ENCODE assay signal across 11 mouse cellular contexts in the genomic region with DNA sequence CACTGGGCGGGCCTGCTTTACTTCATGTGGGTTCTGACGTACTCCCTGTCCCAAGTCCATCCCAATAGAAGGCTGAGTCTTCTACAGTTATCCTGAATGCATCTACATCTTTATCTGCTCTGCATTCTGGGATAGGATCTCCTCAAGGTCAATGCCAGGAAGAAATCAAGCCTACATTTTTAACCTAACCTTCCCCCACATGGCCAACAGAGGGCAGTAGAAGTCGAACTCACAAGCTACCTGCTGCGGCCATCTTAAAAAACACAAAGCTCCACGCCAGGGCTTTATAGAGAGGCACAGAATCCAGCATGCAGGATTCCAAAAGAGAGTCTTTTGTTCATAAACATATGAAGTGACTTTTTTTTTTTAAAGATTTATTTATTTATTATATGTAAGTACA. TPM values are rescaled to one million over a fixed set of nuclear protein-coding genes. Genes with fewer than 3 reads are reported as not detected.
DNase-seq lines count a peak whose midpoint lies in the region; ATAC-seq lines count a peak whose summit lies in the region.
"Had no signal": no experiment of that assay in that cellular context is flagged by ENCODE, and none has a peak within 500 bp of the region (broad histone marks: within the 10 kb centered on the region; RNA-seq: fewer than 3 reads in every experiment).

No protein-coding gene starts in this region.

- 68% methylated on average over 5 of the region's 5 CpGs for WGBS in hindbrain, embryonic 11.5 days
- WGBS in hindbrain, embryonic 13.5 days = 79% methylated on average over 5 of the region's 5 CpGs
- 71% methylated on average over 5 of the region's 5 CpGs for WGBS in midbrain, embryonic 11.5 days

- H3K4me2 ChIP-seq in hindbrain, embryonic 11.5 days (replicated peaks; ENCODE audit: low read depth, low read length) = no peak overlapping the region
- H3K4me2 ChIP-seq in hindbrain, embryonic 13.5 days = no peak overlapping the region
- no peak overlapping the region for H3K4me2 ChIP-seq in midbrain, embryonic 11.5 days
- H3K4me2 ChIP-seq: heart, embryonic 15.5 days; liver, embryonic 15.5 days had no signal

- H3K27ac ChIP-seq in hindbrain, embryonic 11.5 days (ENCODE audit: low read depth, low read length) = no peak overlapping the region
- H3K27ac ChIP-seq in hindbrain, embryonic 13.5 days = no peak overlapping the region
- no peak overlapping the region for H3K27ac ChIP-seq in midbrain, embryonic 11.5 days (ENCODE audit: low read depth, low read length)
- H3K27ac ChIP-seq: heart, embryonic 15.5 days had no signal

- H3K4me3 ChIP-seq in hindbrain, embryonic 11.5 days (ENCODE audit: low read depth, low read length) = no peak overlapping the region
- H3K4me3 ChIP-seq in hindbrain, embryonic 13.5 days = no peak overlapping the region
- no peak overlapping the region for H3K4me3 ChIP-seq in midbrain, embryonic 11.5 days (ENCODE audit: low read depth, low read length)
- H3K4me3 ChIP-seq: heart, embryonic 15.5 days; liver, embryonic 15.5 days had no signal

- H3K4me1 ChIP-seq in hindbrain, embryonic 11.5 days (replicated peaks; ENCODE audit: control insufficient read depth, insufficient read depth, low read length) = no peaks in the 10 kb centered on the region
- H3K4me1 ChIP-seq in hindbrain, embryonic 13.5 days (replicated peaks) = no peaks in the 10 kb centered on the region
- no peaks in the 10 kb centered on the region for H3K4me1 ChIP-seq in midbrain, embryonic 11.5 days (ENCODE audit: control insufficient read depth, insufficient read depth, low read length)
- H3K4me1 ChIP-seq: heart, embryonic 15.5 days had no signal

- ATAC-seq in hindbrain, embryonic 11.5 days (ENCODE audit: low FRiP score) = no peak
- ATAC-seq in hindbrain, embryonic 13.5 days (ENCODE audit: low FRiP score) = no peak
- peak; percentile 30 for ATAC-seq in megakaryocyte progenitor cell, adult 5-6 weeks (replicated peaks; ENCODE audit: poor library complexity)
- ATAC-seq in midbrain, embryonic 11.5 days (ENCODE audit: low FRiP score) = no peak

- no peaks in the 10 kb centered on the region for H3K9me3 ChIP-seq in hindbrain, embryonic 11.5 days (ENCODE audit: control insufficient read depth, low read length)
- no peaks in the 10 kb centered on the region for H3K9me3 ChIP-seq in hindbrain, embryonic 13.5 days
- H3K9me3 ChIP-seq in midbrain, embryonic 11.5 days (ENCODE audit: control insufficient read depth, low read length) = no peaks in the 10 kb centered on the region
- H3K9me3 ChIP-seq: heart, embryonic 15.5 days; liver, embryonic 15.5 days had no signal

- peak; percentile 23 for DNase-seq in hindbrain, embryonic 11.5 days (ENCODE audit: low spot score)
- DNase-seq in CD8-positive naive resting alpha-beta T cell, adult 2 months (ENCODE audit: low read depth in 2 of 2, low spot score in 2 of 2) = peak; percentile 34 to 58
- DNase-seq in brain, adult 2 months (ENCODE audit: low read depth, low spot score) = peak; percentile 21
- no peak for DNase-seq in layer of hippocampus, adult 11-12 months (ENCODE audit: low spot score)
- no peak for DNase-seq in midbrain, embryonic 11.5 days (ENCODE audit: low spot score, missing footprints)
- DNase-seq in right cerebral cortex, postnatal 10 days (ENCODE audit: low spot score in 2 of 2) = no peak
- DNase-seq: right cerebral cortex, postnatal 25 days had no signal

- no peaks in the 10 kb centered on the region for H3K27me3 ChIP-seq in hindbrain, embryonic 11.5 days (ENCODE audit: control insufficient read depth, insufficient read depth, low read length)
- H3K27me3 ChIP-seq in hindbrain, embryonic 13.5 days = no peaks in the 10 kb centered on the region
- H3K27me3 ChIP-seq in midbrain, embryonic 11.5 days (ENCODE audit: control insufficient read depth, insufficient read depth, low read length) = no peaks in the 10 kb centered on the region
- H3K27me3 ChIP-seq: heart, embryonic 15.5 days; liver, embryonic 15.5 days had no signal

- no peaks in the 10 kb centered on the region for H3K36me3 ChIP-seq in hindbrain, embryonic 11.5 days (ENCODE audit: control insufficient read depth, insufficient read depth, low read length)
- no peaks in the 10 kb centered on the region for H3K36me3 ChIP-seq in hindbrain, embryonic 13.5 days
- H3K36me3 ChIP-seq in midbrain, embryonic 11.5 days (ENCODE audit: control insufficient read depth, insufficient read depth, low read length) = no peaks in the 10 kb centered on the region
- H3K36me3 ChIP-seq: heart, embryonic 15.5 days; liver, embryonic 15.5 days had no signal

- H3K9ac ChIP-seq in hindbrain, embryonic 11.5 days (ENCODE audit: low read depth, low read length) = no peak overlapping the region
- no peak overlapping the region for H3K9ac ChIP-seq in hindbrain, embryonic 13.5 days
- no peak overlapping the region for H3K9ac ChIP-seq in midbrain, embryonic 11.5 days (ENCODE audit: low read length)
- H3K9ac ChIP-seq: heart, embryonic 15.5 days; liver, embryonic 15.5 days had no signal

RNA-seq across cellular contexts. Expression of gene Mgat4e, which starts 25.1 kb away (rescaled TPM):
- polyA plus RNA-seq in hindbrain, embryonic 11.5 days (2014; fragmentation: Nextera tagmentation; extraction: Ambion mirVana) = not detected in 2 replicates
- not detected in 2 replicates for polyA plus RNA-seq in hindbrain, embryonic 13.5 days (2015; fragmentation: Nextera tagmentation; extraction: Ambion mirVana)
- 0.10 TPM in 1 of 2 replicates, not detected in the other for total RNA-seq in megakaryocyte progenitor cell, adult 5-6 weeks (2015)
- total RNA-seq in megakaryocyte progenitor cell, adult 5-6 weeks (2017) = not detected in 2 replicates
- not detected in 2 replicates for polyA plus RNA-seq in midbrain, embryonic 11.5 days (2014; fragmentation: Nextera tagmentation; extraction: Ambion mirVana)
- polyA plus RNA-seq: heart, embryonic 15.5 days; liver, embryonic 15.5 days had no signal

RNA-seq across cellular contexts. Expression of gene Rabif, which starts 30.0 kb away (rescaled TPM):
- polyA plus RNA-seq in hindbrain, embryonic 11.5 days (2014; fragmentation: Nextera tagmentation; extraction: Ambion mirVana) = 51.8 and 54.5 TPM in 2 replicates
- 62.9 and 67.3 TPM in 2 replicates for polyA plus RNA-seq in hindbrain, embryonic 13.5 days (2015; fragmentation: Nextera tagmentation; extraction: Ambion mirVana)
- total RNA-seq in megakaryocyte progenitor cell, adult 5-6 weeks (2015) = 20.0 and 25.6 TPM in 2 replicates
- total RNA-seq in megakaryocyte progenitor cell, adult 5-6 weeks (2017) = 15.4 and 15.5 TPM in 2 replicates
- polyA plus RNA-seq in midbrain, embryonic 11.5 days (2014; fragmentation: Nextera tagmentation; extraction: Ambion mirVana) = 47.4 and 48.1 TPM in 2 replicates

RNA-seq across cellular contexts. Expression of gene Kdm5b, which starts 35.5 kb away (rescaled TPM):
- polyA plus RNA-seq in hindbrain, embryonic 11.5 days (2014; fragmentation: Nextera tagmentation; extraction: Ambion mirVana) = 94.7 and 102 TPM in 2 replicates
- 99.4 and 103 TPM in 2 replicates for polyA plus RNA-seq in hindbrain, embryonic 13.5 days (2015; fragmentation: Nextera tagmentation; extraction: Ambion mirVana)
- total RNA-seq in megakaryocyte progenitor cell, adult 5-6 weeks (2015) = 16.3 and 24.2 TPM in 2 replicates
- 18.0 and 20.6 TPM in 2 replicates for total RNA-seq in megakaryocyte progenitor cell, adult 5-6 weeks (2017)
- 74.0 and 85.3 TPM in 2 replicates for polyA plus RNA-seq in midbrain, embryonic 11.5 days (2014; fragmentation: Nextera tagmentation; extraction: Ambion mirVana)

Comparison
In these comparisons a context has a peak if more than half of its experiments do, and no peak if none do; other contexts are left out.
1. DNase-seq: peak in hindbrain, embryonic 11.5 days (single experiment), CD8-positive naive resting alpha-beta T cell, adult 2 months (2 of 2) and brain, adult 2 months (single experiment); none in layer of hippocampus, adult 11-12 months (single experiment), midbrain, embryonic 11.5 days (single experiment) and right cerebral cortex, postnatal 10 days (0 of 2).